Mouse (Mus musculus) heart, postnatal 0 days (tissue): Measurements from ENCODE around the gene Chrm4. TPM values are rescaled to one million over a fixed set of nuclear protein-coding genes. Genes with fewer than 3 reads are reported as not detected.
A peak's percentile ranks its signal among the peaks of the same experiment; 100 is the strongest.

ENCODE experiments used
- ATAC-seq: fragments of 200-750 bp; cut with Nextera tagmentation; 2 replicates; pipeline ENCODE4 v1.8.0; 2017; ENCODE audit warnings: low read depth, moderate number of reproducible peaks, moderate library complexity; ENCODE audit not compliant: insufficient read depth
- DNase-seq: peaks from one replicate; pipeline ENCODE4 v3.0.0-alpha.2; 2016; ENCODE audit warnings: low spot score
- H3K27ac ChIP-seq: fragments of 300-500 bp; sonication (generic); 2 replicates; pipeline ENCODE4 v1.5.1; 2014; ENCODE audit warnings: low read depth, mild to moderate bottlenecking
- H3K27me3 ChIP-seq: fragments of 300-500 bp; sonication (generic); 2 replicates; pipeline ENCODE4 v1.6.1; 2014; ENCODE audit warnings: low read length, mixed read lengths; ENCODE audit not compliant: control insufficient read depth, insufficient read depth
- H3K36me3 ChIP-seq: fragments of 300-500 bp; sonication (generic); replicated peaks from 2 replicates; pipeline ENCODE4 v1.6.1; 2014; ENCODE audit warnings: low read length, mixed read lengths; ENCODE audit not compliant: control insufficient read depth, insufficient read depth
- H3K4me1 ChIP-seq: fragments of 300-500 bp; sonication (generic); 2 replicates; pipeline ENCODE4 v1.6.1; 2014; ENCODE audit warnings: antibody characterized with exemption; ENCODE audit not compliant: control insufficient read depth, insufficient read depth
- H3K4me2 ChIP-seq: fragments of 300-500 bp; sonication (generic); 2 replicates; pipeline ENCODE4 v1.6.1; 2014; ENCODE audit warnings: low read depth, mild to moderate bottlenecking, low read length, moderate library complexity
- H3K4me3 ChIP-seq: fragments of 300-500 bp; sonication (generic); 2 replicates; pipeline ENCODE4 v1.5.1; 2014; ENCODE audit warnings: low read depth, low read length
- H3K9ac ChIP-seq: fragments of 300-500 bp; sonication (generic); replicated peaks from 2 replicates; pipeline ENCODE4 v1.6.1; 2014; ENCODE audit warnings: low read depth, low read length, mixed read lengths
- H3K9me3 ChIP-seq: fragments of 300-500 bp; sonication (generic); replicated peaks from 2 replicates; pipeline ENCODE4 v1.6.1; 2016; ENCODE audit warnings: low read length; ENCODE audit not compliant: control insufficient read depth
- CTCF ChIP-seq: IDR thresholded peaks from 2 replicates; pipeline ENCODE4 v1.5.1; 2016; ENCODE audit warnings: antibody characterized with exemption, control low read depth, low read depth
- EP300 ChIP-seq: IDR thresholded peaks from 2 replicates; pipeline ENCODE4 v1.6.1; 2016; ENCODE audit warnings: antibody characterized with exemption, low read depth
- WGBS: fragments of 180-500 bp; shearing (Covaris S2); extraction: QIAGEN DNeasy Blood & Tissue Kit; methylation state at CpG from one replicate; pipeline ENCODE4 v1.1.7; 2014; 5-methylcytosine and 5-hydroxymethylcytosine counted together
- polyA plus RNA-seq: library from polyadenylated mRNA; unstranded; fragments of >200 nt; fragmentation: Nextera tagmentation; extraction: Ambion mirVana; gene quantifications from 2 replicates; pipeline ENCODE4 v1.2.1, GENCODE M21; 2015
- total RNA-seq: library from RNA; depleted of rRNA; stranded (reverse); fragments of >200 nt; gene quantifications from 2 replicates; pipeline ENCODE4 v1.2.3, GENCODE M21; 2014; ENCODE audit warnings: low replicate concordance

Gene Chrm4
- total and polyA plus RNA-seq, 2 experiments from 2014 or later: not detected

DNA sequence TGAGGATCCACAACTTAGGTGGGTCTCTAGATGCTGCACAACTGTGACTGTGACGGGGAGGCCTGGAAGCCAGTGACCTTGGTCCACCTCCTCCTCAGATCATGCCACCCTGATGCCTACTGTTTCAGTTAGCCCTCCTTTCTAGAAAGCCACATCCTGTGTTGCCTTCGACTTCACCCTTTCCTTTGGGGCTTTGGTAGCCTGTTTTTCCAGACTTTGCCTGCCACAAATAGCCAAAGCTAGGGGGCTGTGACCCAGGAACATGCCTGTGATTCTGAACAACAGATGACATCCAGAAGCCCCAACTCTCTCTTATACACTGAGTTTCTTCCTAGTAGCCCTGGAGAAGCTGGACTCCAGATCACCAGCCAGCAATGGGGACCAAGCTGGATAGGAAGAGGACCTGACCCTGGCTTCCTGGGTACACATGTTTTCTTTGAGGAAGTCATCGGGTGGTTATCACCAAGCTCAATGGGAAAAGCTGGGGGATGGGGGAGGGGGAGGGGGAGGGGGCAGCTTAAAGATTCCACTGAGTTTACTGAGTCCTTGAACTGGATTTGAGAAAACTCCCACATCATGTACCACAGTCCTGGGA lies 37.7 kb downstream of the Chrm4 start:
- H3K9me3 ChIP-seq: no peaks in the 10 kb centered on the region
- H3K9ac ChIP-seq: peak overlapping the region; percentile 54; the same call in 1 of the 2 replicates
- TF ChIP-seq EP300 (no peak), CTCF (no peak)
- H3K27me3 ChIP-seq: no peaks in the 10 kb centered on the region
- 63% methylated on average over 3 of the region's 3 CpGs for WGBS
- ATAC-seq (no peak), DNase-seq (no peak)
- peak overlapping the region; percentile 61 for H3K4me2 ChIP-seq
- no peaks in the 10 kb centered on the region for H3K36me3 ChIP-seq
- H3K4me1 ChIP-seq: peaks cover 32% of the 10 kb centered on the region; the same call in 1 of the 2 replicates
- H3K27ac ChIP-seq: peak overlapping the region; percentile 86
- H3K4me3 ChIP-seq: peak overlapping the region; percentile 76

GRCm38 (mm10) chr2:91965417-91965816 lies 38.4 kb downstream of the Chrm4 start:
- peak; percentile 3; the same call in 1 of the 2 replicates for ATAC-seq
- WGBS: 21% methylated on average over 20 of the region's 20 CpGs

DNA sequence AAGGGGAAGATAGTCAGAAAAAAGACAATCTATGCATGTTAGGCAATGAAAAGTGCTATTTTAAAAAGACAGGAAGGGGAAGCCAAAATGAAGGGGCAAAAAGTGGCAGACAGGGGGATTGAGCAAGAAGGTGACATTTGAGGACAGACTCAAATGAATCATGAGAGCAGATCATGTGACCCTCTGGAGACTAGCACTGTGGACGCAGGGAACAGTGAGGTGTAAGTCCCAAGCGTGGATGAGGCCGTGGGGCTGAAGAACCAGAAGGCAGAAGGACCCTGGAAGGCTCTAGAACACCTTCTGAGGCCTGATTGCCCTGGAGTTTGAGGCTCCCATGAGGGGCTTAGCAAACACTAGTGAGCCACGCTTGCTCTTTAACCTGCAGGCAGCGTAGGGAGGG lies 39.3 kb downstream of the Chrm4 start:
- H3K27me3 ChIP-seq: no peaks in the 10 kb centered on the region
- H3K4me3 ChIP-seq: no peak overlapping the region
- H3K4me1 ChIP-seq: peaks cover 40% of the 10 kb centered on the region; the same call in 1 of the 2 replicates
- H3K36me3 ChIP-seq: no peaks in the 10 kb centered on the region
- no peaks in the 10 kb centered on the region for H3K9me3 ChIP-seq
- TF ChIP-seq CTCF: no peak
- TF ChIP-seq EP300: no peak
- no peak for ATAC-seq
- no peak overlapping the region for H3K4me2 ChIP-seq
- 90% methylated on average over 5 of the region's 5 CpGs for WGBS
- no peak for DNase-seq
- no peak overlapping the region for H3K9ac ChIP-seq
- H3K27ac ChIP-seq: no peak overlapping the region; the same call in 1 of the 2 replicates

More at GRCm38 (mm10) chr2:91965417-91965816, 38.4 kb downstream of the Chrm4 start:
- peak overlapping the region; percentile 86 for H3K27ac ChIP-seq
- H3K36me3 ChIP-seq: no peaks in the 10 kb centered on the region
- peak overlapping the region; percentile 61 for H3K4me2 ChIP-seq
- peak overlapping the region; percentile 76 for H3K4me3 ChIP-seq
- TF ChIP-seq CTCF (no peak), EP300 (peak; percentile 71; the same call in 1 of the 2 replicates)
- no peaks in the 10 kb centered on the region for H3K9me3 ChIP-seq
- H3K27me3 ChIP-seq: no peaks in the 10 kb centered on the region
- H3K9ac ChIP-seq: peak overlapping the region; percentile 54; the same call in 1 of the 2 replicates
- peaks cover 33% of the 10 kb centered on the region; the same call in 1 of the 2 replicates for H3K4me1 ChIP-seq
- peak; percentile 47 for DNase-seq

- Histone ChIP-seq H3K4me1 (peaks cover 36% of the 10 kb centered on the region; the same call in 1 of the 2 replicates), H3K9me3 (no peaks in the 10 kb centered on the region), H3K4me3 (no peak overlapping the region), H3K9ac (no peak overlapping the region), H3K36me3 (no peaks in the 10 kb centered on the region), H3K4me2 (no peak overlapping the region), H3K27me3 (no peaks in the 10 kb centered on the region), H3K27ac (peak overlapping the region; percentile 90)
- TF ChIP-seq EP300 (peak; percentile 91), CTCF (no peak)
- WGBS: 47% methylated on average over 11 of the region's 11 CpGs
- ATAC-seq: no peak
- DNase-seq: peak; percentile 60
These were observed 40.9 kb downstream of the Chrm4 start for GRCm38 (mm10) chr2:91967962-91968361.

DNA sequence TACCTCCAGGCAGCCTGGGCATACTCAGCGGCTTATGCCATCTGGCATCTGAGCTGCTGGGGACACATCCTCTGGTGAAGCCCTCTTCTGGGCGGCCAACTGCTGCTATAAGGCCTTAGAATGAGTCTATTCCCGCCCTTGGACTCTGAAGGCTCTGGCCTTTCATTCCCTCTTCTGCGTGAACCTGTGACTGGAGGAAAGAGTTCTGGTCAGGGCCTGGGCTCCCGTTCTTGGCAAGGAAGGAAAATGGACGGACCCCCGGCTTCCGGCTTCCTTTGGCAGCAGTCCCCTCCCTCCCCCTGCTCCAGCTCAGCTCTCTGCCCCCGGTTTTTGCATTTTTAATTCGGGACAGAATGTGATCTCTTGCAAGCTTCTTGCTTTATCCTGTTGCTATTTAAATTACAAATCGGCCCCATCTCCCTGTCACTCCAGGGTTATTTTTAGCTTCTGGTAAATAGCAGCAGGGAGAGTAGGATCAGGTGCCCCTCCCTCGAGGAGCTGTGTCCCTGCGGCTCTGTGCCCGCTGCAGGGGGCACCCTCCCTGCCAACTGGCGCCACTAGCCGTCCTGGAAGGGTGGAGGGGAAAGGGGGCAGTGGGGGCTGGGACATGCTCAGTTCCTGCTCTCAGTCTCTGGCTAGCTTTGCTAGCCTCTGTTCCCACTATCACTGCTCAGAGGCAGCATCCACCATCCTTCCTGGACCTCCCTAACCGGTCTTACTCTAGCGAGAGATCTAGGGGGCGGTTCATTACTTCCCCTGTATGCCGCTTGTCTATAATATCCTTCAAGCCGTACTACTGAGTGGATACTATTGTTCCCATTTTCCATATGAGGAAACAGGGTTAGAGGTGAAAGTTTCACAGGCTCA lies 44.4 kb downstream of the Chrm4 start:
- TF ChIP-seq EP300: no peak
- no peak for TF ChIP-seq CTCF
- Histone ChIP-seq H3K27me3 (peaks cover 20% of the 10 kb centered on the region), H3K36me3 (no peaks in the 10 kb centered on the region), H3K4me2 (peak overlapping the region; percentile 41), H3K9ac (peak overlapping the region; percentile 10; the same call in 1 of the 2 replicates), H3K27ac (peak overlapping the region; percentile 91), H3K4me1 (peaks cover 38% of the 10 kb centered on the region), H3K9me3 (no peaks in the 10 kb centered on the region), H3K4me3 (no peak overlapping the region)
- peak; percentile 77 for DNase-seq
- peak; percentile 74 for ATAC-seq
- WGBS: 9% methylated on average over 21 of the region's 21 CpGs
